Mouse (Mus musculus) thymus, adult 2 months (tissue): ENCODE data around the gene Gstt2.

Experiments
- CTCF ChIP-seq: fragments of 200-500 bp; IDR thresholded peaks from 2 replicates; pipeline ENCODE4 v1.5.1; 2012; ENCODE audit warnings: mild to moderate bottlenecking, control low read depth, low read length, moderate library complexity, borderline replicate concordance; ENCODE audit not compliant: control insufficient read depth, poor library complexity, insufficient read depth; ENCODE audit errors: extremely low read depth
- POLR2A ChIP-seq: fragments of 200-500 bp; IDR thresholded peaks from 2 replicates; pipeline ENCODE4 v1.6.1; 2012; ENCODE audit warnings: mild to moderate bottlenecking, low read length, control low read depth, moderate library complexity; ENCODE audit not compliant: control insufficient read depth, poor library complexity, insufficient read depth; ENCODE audit errors: extremely low read depth

- TF ChIP-seq POLR2A = no peak
- no peak for TF ChIP-seq CTCF
These were observed 19.1 kb upstream of the Gstt2 start for GRCm38 (mm10) chr10:75856155-75856907.
